Mouse (Mus musculus) neural tube, embryonic 14.5 days (tissue): Measurements from ENCODE around the gene Map2. TPM values are rescaled to one million over a fixed set of nuclear protein-coding genes. Genes with fewer than 3 reads are reported as not detected.

ENCODE experiments used
- ATAC-seq: fragments of 200-750 bp; cut with Nextera tagmentation; 2 replicates; pipeline ENCODE4 v1.8.0; 2017; ENCODE audit warnings: low read depth, mild to moderate bottlenecking, moderate TSS enrichment, moderate library complexity
- H3K27ac ChIP-seq: fragments of 300-500 bp; sonication (generic); 2 replicates; pipeline ENCODE4 v1.5.1; 2014; ENCODE audit warnings: low read depth, mild to moderate bottlenecking, control low read depth, low read length, moderate library complexity, mixed read lengths
- H3K27me3 ChIP-seq: fragments of 300-500 bp; sonication (generic); 2 replicates; pipeline ENCODE4 v1.6.1; 2014; ENCODE audit warnings: low read length; ENCODE audit not compliant: control insufficient read depth, insufficient read depth
- H3K36me3 ChIP-seq: fragments of 300-500 bp; sonication (generic); 2 replicates; pipeline ENCODE4 v1.6.1; 2014; ENCODE audit warnings: low read length, mixed read lengths; ENCODE audit not compliant: control insufficient read depth, insufficient read depth
- H3K4me1 ChIP-seq: fragments of 300-500 bp; sonication (generic); 2 replicates; pipeline ENCODE4 v1.6.1; 2014; ENCODE audit warnings: low read length; ENCODE audit not compliant: control insufficient read depth, insufficient read depth
- H3K4me2 ChIP-seq: fragments of 300-500 bp; sonication (generic); 2 replicates; pipeline ENCODE4 v1.6.1; 2014; ENCODE audit warnings: mild to moderate bottlenecking, low read depth, low read length, control low read depth
- H3K4me3 ChIP-seq: fragments of 300-500 bp; sonication (generic); 2 replicates; pipeline ENCODE4 v1.5.1; 2014; ENCODE audit warnings: low read depth, low read length, control low read depth, mixed read lengths
- H3K9ac ChIP-seq: fragments of 300-500 bp; sonication (generic); replicated peaks from 2 replicates; pipeline ENCODE4 v1.6.1; 2014; ENCODE audit warnings: low read depth, mild to moderate bottlenecking, control low read depth, low read length, mixed read lengths
- H3K9me3 ChIP-seq: fragments of 300-500 bp; sonication (generic); 2 replicates; pipeline ENCODE4 v1.6.1; 2016; ENCODE audit warnings: low read length; ENCODE audit not compliant: control insufficient read depth
- WGBS: fragments of 180-500 bp; shearing (Covaris S2); extraction: QIAGEN DNeasy Blood & Tissue Kit; methylation state at CpG from one replicate; pipeline ENCODE4 v1.1.7; 2014; 5-methylcytosine and 5-hydroxymethylcytosine counted together
- polyA plus RNA-seq: library from polyadenylated mRNA; unstranded; fragments of >200 nt; fragmentation: Nextera tagmentation; extraction: Ambion mirVana; gene quantifications from 2 replicates; pipeline ENCODE4 v1.2.1, GENCODE M21; 2014

Map2 gene
- 458 and 523 TPM in 2 replicates for polyA plus RNA-seq

DNA sequence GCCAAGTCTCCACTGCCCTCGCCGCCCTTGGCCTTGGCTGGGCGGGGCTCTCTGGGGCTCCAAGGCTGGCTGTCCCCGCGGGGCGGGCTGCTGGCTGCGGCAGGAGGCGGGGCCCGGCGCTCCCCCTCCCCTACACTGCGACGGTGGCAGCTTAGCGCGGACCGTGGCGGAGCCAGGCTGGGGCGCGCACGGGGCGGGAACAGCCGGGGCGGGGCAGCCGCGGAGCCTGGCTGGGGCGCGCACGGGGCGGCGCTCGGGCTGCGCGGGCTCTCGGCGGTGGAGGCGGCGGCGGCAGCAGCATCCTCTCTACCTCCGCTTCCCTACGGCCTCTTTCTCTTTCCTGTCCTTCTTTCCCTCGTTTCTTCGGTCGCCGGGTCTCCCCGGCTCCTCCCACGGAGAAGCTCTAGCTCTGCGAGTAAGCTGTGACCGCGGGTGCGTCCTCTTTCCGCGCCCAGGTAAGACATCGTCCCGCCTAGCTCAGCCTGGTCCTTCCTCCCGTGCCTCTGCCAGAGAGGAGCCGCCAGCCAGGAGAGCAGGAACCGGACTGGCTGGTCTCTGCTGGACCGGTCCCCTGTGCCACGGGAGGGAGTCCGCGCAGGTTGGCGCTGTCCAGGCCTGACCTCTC is at the start of gene Map2:
Gene Map2 (plus strand): TSS at position 233 of the 625 bp plus-strand sequence.
- 0 out of 2 replicates have a peak, but pooled peaks cover 5% of the 10 kb centered on the region for H3K36me3 ChIP-seq
- under 1% methylated on average over 56 of the region's 61 CpGs for WGBS

DNA sequence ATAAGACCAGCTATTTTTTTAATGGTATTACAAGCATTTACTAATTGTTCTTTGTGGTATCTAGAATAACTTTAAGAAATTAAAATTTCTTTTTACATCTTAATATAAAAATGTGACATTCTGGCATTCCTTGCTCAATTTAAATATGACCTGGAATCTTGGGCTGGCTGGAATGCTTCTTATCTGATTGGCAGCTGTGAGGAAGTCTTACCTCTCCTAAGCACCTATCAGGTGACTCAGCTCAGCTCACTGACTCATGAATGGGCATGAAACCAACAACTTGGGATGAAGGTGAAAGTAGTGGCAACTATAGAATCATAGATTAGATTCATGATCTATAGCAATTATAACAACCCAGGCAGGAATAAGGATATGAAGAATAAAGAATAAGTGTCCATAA is 42.1 kb upstream of the Map2 start:
- Histone ChIP-seq H3K4me2 (no peak overlapping the region), H3K9ac (no peak overlapping the region), H3K4me3 (no peak overlapping the region), H3K27me3 (no peaks in the 10 kb centered on the region), H3K9me3 (no peaks in the 10 kb centered on the region), H3K27ac (no peak overlapping the region), H3K4me1 (no peaks in the 10 kb centered on the region), H3K36me3 (no peaks in the 10 kb centered on the region)
- no peak for ATAC-seq

More for the DNA sequence above, at the start of gene Map2:
- peaks cover 18% of the 10 kb centered on the region for H3K4me1 ChIP-seq
- H3K27ac ChIP-seq, result peak within 1 kb of the TSS; percentile 90
- H3K4me3 ChIP-seq, result peak within 1 kb of the TSS; percentile 93
- no peaks in the 10 kb centered on the region for H3K9me3 ChIP-seq
- H3K4me2 ChIP-seq, result peak within 1 kb of the TSS; percentile 46
- ATAC-seq, result peak; percentile 96
- peak within 1 kb of the TSS; percentile 92 for H3K9ac ChIP-seq
- H3K27me3 ChIP-seq, result no peaks in the 10 kb centered on the region

DNA sequence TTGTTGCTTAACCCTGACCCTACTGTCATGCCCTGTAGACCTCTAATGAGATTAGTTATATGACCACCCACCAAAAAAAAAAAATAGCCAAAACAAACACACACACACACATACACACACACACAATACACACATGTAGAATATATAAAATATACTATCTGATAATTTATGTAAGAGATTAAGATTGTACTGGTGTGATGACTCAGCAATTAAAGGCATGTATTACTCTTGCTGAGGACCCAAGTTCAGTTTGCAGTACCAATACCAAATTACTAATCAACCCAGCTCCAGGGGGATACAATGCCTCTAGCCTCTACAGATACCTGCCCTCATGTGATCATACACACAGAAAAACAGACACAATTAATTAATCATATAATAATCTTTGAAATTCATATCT is 39.7 kb upstream of the Map2 start:
- Histone ChIP-seq H3K9ac (no peak overlapping the region), H3K4me3 (no peak overlapping the region), H3K9me3 (no peaks in the 10 kb centered on the region), H3K4me2 (no peak overlapping the region), H3K36me3 (no peaks in the 10 kb centered on the region), H3K27me3 (no peaks in the 10 kb centered on the region), H3K4me1 (no peaks in the 10 kb centered on the region), H3K27ac (no peak overlapping the region)
- no peak for ATAC-seq

DNA sequence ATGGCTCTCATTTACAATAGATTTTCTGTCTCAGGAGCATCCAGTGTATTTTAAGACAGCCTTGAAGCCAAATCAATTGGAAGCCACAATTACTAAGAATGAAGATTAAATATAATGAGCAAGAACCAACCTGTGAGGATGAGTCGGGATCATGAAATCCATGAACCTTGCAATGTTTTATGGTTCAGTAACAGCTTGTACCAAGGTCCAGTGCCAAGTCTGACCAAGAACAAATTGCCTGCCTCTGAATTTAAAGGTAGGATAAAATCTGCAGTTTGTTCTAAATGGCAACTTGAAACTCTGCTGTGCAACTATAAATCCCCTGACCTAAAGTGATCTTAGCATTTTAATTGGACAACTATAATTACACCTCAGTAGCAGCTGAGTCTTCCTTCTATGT is 34.4 kb upstream of the Map2 start:
- no peaks in the 10 kb centered on the region for H3K36me3 ChIP-seq
- no peak for ATAC-seq
- no peak overlapping the region for H3K4me3 ChIP-seq
- no peak overlapping the region for H3K4me2 ChIP-seq
- H3K27ac ChIP-seq, result no peak overlapping the region
- 68% methylated on average over 1 of the region's 1 CpGs for WGBS
- H3K27me3 ChIP-seq, result no peaks in the 10 kb centered on the region
- H3K4me1 ChIP-seq, result no peaks in the 10 kb centered on the region
- no peak overlapping the region for H3K9ac ChIP-seq
- no peaks in the 10 kb centered on the region for H3K9me3 ChIP-seq

GRCm38 (mm10) chr1:66145180-66145579 is 29.9 kb upstream of the Map2 start:
- Histone ChIP-seq H3K36me3 (no peaks in the 10 kb centered on the region), H3K27ac (no peak overlapping the region), H3K4me3 (no peak overlapping the region), H3K9ac (no peak overlapping the region), H3K27me3 (no peaks in the 10 kb centered on the region), H3K4me1 (peaks cover 2% of the 10 kb centered on the region; the same call in 1 of the 2 replicates), H3K4me2 (no peak overlapping the region), H3K9me3 (no peaks in the 10 kb centered on the region)
- no peak for ATAC-seq
- 77% methylated on average over 3 of the region's 3 CpGs for WGBS

- Histone ChIP-seq H3K27ac (no peak overlapping the region; the same call in 1 of the 2 replicates), H3K9ac (no peak overlapping the region), H3K4me1 (peaks cover 2% of the 10 kb centered on the region; the same call in 1 of the 2 replicates), H3K36me3 (no peaks in the 10 kb centered on the region), H3K4me3 (no peak overlapping the region), H3K9me3 (no peaks in the 10 kb centered on the region), H3K4me2 (no peak overlapping the region), H3K27me3 (no peaks in the 10 kb centered on the region)
- ATAC-seq, result peak; percentile 63; the same call in 1 of the 2 replicates
- WGBS, result 34% methylated on average over 2 of the region's 2 CpGs
These were observed 26.1 kb upstream of the Map2 start for GRCm38 (mm10) chr1:66148825-66149514.

DNA sequence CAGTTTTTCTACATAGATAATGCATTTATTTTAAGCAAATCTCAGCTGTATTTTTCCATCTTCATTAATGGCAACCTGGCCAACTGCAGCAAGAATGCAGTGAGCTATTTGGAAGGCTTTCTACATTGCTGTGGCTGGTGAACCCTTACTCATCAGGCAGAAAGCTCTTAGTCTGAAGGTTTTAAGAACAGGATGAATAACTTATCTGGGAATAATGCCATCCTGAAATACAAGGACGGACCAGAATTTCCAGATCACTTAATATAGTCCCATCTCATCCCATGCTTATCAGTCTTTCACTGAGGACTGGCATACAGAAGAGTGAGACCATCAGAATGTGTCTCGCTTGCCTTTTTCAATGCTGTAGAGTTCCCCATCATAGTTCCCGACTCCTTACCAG is 24.3 kb upstream of the Map2 start:
- Histone ChIP-seq H3K4me2 (no peak overlapping the region), H3K4me1 (peaks cover 2% of the 10 kb centered on the region; the same call in 1 of the 2 replicates), H3K9ac (no peak overlapping the region), H3K9me3 (no peaks in the 10 kb centered on the region), H3K36me3 (no peaks in the 10 kb centered on the region), H3K4me3 (no peak overlapping the region), H3K27ac (no peak overlapping the region), H3K27me3 (no peaks in the 10 kb centered on the region)
- WGBS, result 86% methylated on average over 3 of the region's 3 CpGs
- no peak for ATAC-seq

DNA sequence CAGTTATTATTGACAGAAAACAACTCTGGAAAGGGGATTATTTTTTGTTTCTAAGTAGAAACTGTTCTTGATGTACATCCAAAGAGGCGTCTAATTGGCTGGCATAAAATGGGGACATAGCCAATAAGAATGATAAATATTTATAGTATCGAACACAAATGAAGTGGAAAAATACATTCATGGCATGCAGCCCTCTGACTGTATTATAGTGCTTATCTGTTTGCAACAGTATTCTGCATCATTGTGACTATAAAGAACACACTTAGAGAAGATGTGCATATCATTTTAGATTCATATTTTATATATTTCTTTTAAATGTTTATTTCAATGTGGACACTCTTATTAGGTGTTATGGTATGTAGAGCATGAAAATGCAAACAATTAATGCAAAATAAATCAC is 17.9 kb upstream of the Map2 start:
- no peak for ATAC-seq
- Histone ChIP-seq H3K36me3 (no peaks in the 10 kb centered on the region), H3K27me3 (no peaks in the 10 kb centered on the region), H3K4me2 (no peak overlapping the region), H3K4me1 (no peaks in the 10 kb centered on the region), H3K9me3 (no peaks in the 10 kb centered on the region), H3K27ac (no peak overlapping the region), H3K4me3 (no peak overlapping the region), H3K9ac (no peak overlapping the region)
- WGBS, result 59% methylated on average over 2 of the region's 2 CpGs

DNA sequence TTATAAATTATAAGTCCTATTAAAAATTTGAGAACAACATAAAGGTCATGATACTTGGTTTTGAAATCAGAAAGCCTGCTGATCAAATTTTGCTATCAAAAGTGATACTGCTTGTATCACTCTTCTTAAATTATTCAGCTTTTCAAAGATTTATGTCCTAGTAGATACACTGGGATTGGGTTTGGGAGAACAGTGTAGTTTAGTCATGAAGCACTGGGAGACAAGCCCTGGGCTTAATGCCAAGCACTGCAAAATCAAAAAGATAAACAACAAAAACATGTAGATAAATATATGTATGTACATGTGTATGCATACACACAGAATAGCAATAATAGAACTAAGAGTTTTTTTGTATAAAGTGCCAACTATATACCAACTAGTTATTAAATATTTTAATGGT is 17.5 kb upstream of the Map2 start:
- no peak overlapping the region for H3K27ac ChIP-seq
- no peak overlapping the region for H3K4me3 ChIP-seq
- no peaks in the 10 kb centered on the region for H3K9me3 ChIP-seq
- H3K4me2 ChIP-seq, result no peak overlapping the region
- no peaks in the 10 kb centered on the region for H3K4me1 ChIP-seq
- H3K9ac ChIP-seq, result no peak overlapping the region
- no peaks in the 10 kb centered on the region for H3K27me3 ChIP-seq
- no peaks in the 10 kb centered on the region for H3K36me3 ChIP-seq
- no peak for ATAC-seq
